Mouse (Mus musculus) kidney, adult 11 months (tissue): Measurements from ENCODE around the gene Mios.

Source experiments
- DNase-seq: peaks from one replicate; pipeline ENCODE4 v3.0.0; 2022

Mios gene

GRCm38 (mm10) chr6:8209047-8209865 is at the start of gene Mios:
TSS of gene Mios (plus strand) at chr6:8209222.
- peak; percentile 87 for DNase-seq

GRCm38 (mm10) chr6:8160001-8160400 is 49.0 kb upstream of the Mios start:
- DNase-seq = no peak

- no peak for DNase-seq
Measured at GRCm38 (mm10) chr6:8164741-8165140, 44.3 kb upstream of the Mios start.

DNA sequence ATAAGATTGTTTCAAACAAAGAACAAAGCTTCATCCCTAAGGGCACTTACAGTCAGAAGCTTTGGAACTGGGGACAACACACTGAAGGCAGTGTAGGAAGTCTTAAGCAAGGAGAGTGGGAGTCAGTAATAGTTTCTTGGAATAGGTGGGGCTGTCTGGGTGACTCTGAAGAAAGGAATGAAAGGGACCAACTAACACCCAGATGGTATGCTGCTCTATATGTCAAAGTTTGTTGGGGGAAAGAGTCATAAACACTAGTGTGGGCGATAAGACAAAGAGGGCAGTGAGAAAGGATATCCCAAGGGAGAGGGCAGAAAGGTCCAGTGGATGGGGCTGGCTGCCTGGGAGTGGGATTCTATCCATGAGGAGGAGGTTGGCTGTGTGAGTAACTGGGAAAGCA is 36.9 kb upstream of the Mios start:
- DNase-seq = no peak

DNA sequence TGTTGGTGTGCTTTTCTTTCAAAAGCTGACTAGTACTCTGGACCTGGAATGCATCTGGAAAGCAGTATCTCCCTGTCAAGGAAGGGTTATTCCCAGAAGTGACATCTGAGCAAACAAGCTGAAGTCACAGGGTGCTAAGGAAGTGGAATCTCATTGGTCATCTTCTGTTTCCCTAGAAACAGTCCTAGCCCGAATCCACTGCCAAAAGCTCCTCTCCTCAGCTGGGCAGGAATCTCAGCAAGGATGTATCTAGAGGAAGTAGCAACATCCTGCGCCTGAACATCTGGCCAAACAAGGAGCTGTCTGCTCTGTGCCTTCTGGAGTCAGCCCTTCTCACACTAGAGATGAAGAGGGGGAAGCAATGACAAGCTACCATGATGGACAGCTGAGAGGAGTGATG is 35.0 kb upstream of the Mios start:
- DNase-seq = no peak

DNA sequence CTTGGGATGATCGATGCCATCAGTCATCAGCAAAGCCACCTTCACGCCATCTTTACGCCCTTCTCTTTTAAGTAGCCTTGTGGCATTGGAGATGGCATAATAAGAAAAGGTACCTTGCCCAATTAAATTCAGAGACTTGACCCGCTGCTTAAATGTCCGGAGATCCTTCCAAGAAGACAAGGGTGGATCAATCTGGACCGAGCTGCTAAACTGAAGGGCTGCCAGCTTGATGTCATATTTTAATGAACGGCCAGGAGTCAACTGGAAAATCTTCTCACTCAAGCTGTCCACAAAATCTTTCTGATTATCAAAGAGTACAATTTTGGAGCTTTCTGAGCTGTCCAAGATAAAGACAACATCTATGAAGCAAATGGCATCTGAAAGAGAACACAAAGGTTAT is 33.7 kb upstream of the Mios start:
- no peak for DNase-seq

DNA sequence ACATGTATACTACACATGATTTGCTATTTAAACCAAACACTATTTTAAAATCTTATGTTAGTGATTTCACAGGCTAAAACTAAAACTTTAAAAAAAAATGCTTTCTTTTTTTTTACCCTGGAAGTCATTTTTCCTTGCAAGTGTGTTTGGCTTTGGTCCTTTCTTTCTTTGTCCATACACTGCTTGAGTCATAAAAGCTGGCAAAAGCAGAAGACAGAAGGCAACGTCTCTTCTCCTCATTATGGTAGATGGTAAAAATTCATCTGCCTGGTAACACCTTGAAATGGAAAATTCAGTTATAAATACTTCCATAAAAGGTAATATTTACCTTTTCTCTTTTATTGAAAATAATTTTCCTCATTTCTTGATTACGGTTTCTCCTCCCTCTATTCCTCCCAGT is 32.9 kb upstream of the Mios start:
- DNase-seq = no peak

- no peak for DNase-seq
Measured at GRCm38 (mm10) chr6:8178397-8178941, 30.6 kb upstream of the Mios start.

DNA sequence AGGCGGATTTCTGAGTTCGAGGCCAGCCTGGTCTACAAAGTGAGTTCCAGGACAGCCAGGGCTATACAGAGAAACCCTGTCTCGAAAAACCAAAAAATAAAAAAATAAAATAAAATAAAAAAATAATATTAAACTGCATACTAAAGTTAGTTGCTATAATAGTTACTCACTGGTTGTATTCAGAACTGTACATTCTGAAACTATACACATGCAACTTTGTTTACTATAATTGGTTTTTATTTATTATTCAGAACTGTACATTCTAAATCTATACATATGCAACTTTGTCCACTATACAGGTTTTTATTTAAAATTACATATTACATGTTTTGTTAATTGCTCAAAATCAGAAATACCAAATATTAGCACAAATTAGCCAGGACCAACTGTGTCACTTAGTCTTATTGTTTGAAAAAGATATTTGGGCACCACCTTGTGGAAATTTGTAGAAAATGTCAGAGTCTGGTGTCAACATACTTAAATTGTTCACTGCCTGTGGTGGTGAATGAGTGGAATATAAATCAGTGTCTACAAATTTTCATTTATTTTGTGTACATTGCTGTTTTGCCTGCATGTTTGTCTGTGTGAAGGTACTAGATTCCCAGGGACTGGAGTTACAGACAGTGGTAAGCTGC is 20.3 kb upstream of the Mios start:
- no peak for DNase-seq

DNA sequence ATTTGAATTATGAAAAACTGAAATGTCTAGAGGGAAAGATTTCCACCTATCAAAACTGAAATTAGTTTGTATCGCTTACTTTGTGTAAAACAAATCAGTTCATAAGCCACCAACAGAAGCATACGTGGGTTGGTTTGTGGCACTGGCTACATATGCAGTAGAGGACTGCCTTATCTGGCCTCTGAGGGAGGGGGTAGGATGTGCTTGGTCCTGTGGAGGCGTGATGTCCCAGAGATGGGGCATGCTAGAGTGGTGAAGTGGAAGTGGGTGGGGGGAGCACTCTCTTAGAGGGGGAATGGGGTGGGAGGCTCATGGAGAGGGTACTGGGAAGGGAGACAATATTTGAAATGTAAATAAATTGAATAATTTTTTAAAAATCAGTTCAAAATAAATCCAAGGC is 19.1 kb upstream of the Mios start:
- DNase-seq = no peak

DNA sequence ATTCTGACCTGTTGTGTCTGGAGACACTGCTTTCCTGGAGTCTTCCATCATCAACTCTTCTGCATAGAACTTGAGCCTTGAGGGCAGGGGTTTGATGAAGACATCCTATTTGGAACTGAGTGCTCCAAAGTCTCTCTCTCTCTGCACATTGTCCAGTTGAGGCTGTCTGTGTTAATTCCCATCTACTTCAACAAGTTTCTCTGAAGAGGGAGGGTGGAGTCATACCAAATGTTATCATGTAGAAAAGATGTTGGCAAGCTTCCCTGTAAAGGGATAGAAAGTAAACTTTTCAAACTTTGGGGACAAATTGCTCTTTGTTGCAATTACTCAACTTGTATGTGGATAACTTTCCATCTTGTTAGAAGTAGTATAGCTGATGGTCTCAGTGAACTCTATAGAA is 16.5 kb upstream of the Mios start, which contains the start of gene Col28a1:
Gene Col28a1, minus strand, starts transcription at position 101 of the 400 bp plus-strand sequence.
- DNase-seq = no peak

GRCm38 (mm10) chr6:8209866-8210186 is 804 bp downstream of the Mios start:
- no peak for DNase-seq

- DNase-seq = no peak
Measured at GRCm38 (mm10) chr6:8210661-8211060, 1.6 kb downstream of the Mios start.

DNA sequence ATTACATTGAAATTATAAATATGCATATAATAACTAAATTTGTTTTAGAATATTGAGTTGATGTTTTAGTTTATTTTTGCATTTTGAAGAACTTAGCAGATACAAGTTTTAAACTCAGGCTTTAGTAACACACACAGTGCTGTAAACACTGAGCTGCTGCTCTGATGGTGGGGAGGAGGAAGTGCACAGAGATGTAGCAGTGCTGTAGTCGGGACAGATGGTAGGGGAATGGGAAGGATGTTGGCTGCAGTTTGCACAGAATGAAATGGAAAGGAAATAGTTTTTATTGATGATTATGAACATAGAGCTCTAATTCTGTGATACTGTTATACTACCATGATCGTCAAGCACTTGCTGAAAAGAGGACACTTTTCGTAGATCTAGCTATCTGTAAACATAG is 18.0 kb downstream of the Mios start:
- DNase-seq = no peak

- DNase-seq = no peak
Measured at GRCm38 (mm10) chr6:8228596-8228995, 19.6 kb downstream of the Mios start.

DNA sequence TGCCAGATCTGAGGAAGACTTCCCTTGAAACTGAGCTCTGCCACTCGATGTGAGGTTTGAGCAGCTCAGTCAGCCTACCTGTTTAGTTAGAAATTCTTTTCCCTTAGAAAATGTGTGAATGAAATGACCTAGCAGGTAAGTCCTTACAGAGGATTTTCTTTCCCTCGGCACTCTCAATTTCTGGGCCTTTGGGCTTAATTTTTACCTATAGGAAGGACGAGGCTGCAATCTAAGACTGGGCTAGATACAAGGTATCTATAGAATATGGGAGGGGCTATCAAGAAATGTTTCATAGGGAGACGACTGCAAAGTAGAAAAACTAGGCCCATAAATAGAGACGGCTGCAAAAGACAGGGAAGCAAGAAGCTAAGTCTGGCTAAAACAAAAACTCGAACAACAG is 49.3 kb downstream of the Mios start:
- DNase-seq = no peak

- DNase-seq = peak; percentile 98
Measured at GRCm38 (mm10) chr6:8259004-8259666, 50.1 kb downstream of the Mios start, which contains the start of the genes Rpa3, Umad1 and Gm45062. TSS of gene Rpa3 (minus strand) at chr6:8259173. TSS of gene Umad1 (plus strand) at chr6:8259288. TSS of gene Gm45062 (plus strand) at chr6:8259450.

DNA sequence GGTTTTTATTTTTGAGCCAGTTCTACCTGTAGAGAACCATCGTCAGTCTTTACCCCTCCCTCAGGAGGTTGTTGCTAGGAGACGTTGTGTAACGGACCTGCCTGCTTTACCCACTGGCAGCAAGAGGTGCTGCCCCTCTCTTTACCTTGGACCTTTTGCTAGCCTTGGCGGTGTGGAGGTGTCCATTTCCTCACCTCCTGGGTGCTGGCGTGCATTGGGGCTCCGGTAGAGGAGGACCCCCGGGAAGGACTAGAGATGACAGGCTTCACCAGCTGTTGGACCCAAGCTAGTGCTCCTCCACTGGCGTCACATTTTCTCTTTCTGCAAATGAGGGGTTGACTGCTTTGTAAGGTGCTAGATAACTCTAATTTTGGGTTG is 50.6 kb downstream of the Mios start:
- no peak for DNase-seq

DNA sequence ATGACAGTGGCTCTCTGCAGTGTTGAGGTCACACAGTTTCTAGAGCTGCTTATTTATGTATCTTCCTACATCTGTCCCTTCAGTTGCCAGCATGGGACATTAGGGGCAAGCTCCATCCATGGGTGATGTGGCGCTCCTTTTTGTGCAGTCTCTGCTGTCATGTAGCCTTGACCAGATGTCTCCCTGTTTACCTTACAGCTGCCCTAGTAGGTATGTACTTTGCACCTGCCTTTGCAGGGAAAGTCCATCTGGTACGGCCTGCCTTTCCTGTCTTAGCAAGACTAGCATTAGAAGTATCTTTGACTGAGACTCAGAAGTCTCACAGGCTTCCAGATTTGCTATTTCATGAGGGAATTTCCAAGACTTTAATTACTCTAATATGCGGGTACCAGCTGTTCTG is 62.0 kb downstream of the Mios start:
- no peak for DNase-seq

DNA sequence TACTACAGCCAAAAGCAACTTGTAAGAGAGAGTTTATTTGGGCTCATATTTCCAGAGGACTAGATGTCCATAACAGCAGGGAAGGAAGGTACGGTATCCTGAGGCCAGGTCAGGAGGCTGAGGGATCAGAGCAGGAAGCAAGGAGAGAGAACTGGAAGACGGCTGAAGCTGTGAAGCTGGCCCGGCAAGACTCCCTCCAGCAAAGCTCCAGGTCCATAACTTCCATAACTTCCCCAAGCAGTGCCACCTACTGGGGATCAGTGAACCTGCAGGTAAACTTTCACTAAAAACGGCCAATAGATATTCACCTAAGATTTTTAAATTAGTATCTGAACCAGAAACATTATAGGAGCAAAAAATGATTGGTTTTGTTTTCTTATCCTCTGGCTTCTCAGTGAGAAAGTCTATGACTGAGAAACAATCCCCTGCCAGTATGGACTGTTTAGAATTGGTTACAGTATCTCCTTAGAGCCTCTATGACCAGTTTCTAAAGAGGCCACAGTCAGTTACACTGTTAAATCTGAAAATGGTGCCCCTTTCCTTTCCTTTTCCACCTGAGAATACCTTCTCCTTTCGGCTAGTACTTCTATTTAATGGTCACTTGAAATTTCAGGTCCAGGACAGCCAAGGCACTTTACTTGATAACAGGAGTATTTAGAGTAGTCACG is 65.5 kb downstream of the Mios start:
- DNase-seq = peak; percentile 29

GRCm38 (mm10) chr6:8275098-8275497 is 66.1 kb downstream of the Mios start:
- peak; percentile 55 for DNase-seq

- no peak for DNase-seq
Measured at GRCm38 (mm10) chr6:8276431-8276830, 67.4 kb downstream of the Mios start.

DNA sequence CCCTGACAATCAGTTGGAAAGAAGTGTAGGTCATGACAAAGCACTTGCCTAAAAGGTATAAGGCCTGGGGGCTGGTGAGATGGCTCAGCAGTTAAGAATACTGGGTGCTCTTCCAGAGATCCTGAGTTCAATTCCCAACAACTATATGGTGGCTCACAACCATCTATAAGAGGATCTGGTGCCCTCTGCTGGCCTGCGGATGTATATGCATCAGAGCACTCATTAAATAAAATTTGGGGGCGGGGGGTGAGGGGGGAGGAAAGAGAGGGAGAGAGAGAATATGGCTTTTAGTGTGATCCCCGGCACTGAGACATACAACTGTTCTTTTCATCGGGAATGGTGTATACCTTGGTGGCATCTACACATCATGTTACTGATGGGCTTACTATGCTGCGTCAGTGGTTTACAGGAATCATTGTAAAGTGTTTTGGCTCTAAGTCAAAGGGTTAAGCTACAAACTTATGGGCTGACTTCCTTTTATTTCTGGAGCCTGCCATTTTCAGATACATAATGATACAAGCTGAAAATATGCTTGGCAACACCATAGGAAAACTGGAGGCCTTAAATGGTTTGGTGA is 69.5 kb downstream of the Mios start:
- no peak for DNase-seq
